Mouse (Mus musculus) neutrophil, adult 83 days (primary cell): ENCODE results near the gene Apol9b. TPM values are rescaled to one million over a fixed set of nuclear protein-coding genes. Genes with fewer than 3 reads are reported as not detected.

Experiments used
- total RNA-seq, 2 experiments: library from RNA; stranded (reverse); gene quantifications; one replicate each; pipeline ENCODE4 v1.2.4; 2023

The Apol9b gene
- not detected for total RNA-seq

GRCm38 (mm10) chr15:77728739-77729138 is at the start of gene Apol9b:
Gene Apol9b, plus strand, starts transcription at chr15:77729039.

GRCm38 (mm10) chr15:77698656-77699055 is 30.2 kb upstream of the Apol9b start, which contains the start of gene Apol7e:
Gene Apol7e, plus strand, starts transcription at chr15:77698857.

GRCm38 (mm10) chr15:77756848-77757247 is 28.0 kb downstream of the Apol9b start, which contains the start of gene Apol8:
Gene Apol8, minus strand, starts transcription at chr15:77757003.

Other genes with a start within 250 kb of the Apol9b start
- not detected for gene Apol11a, start 220.8 kb upstream of the Apol9b start, total RNA-seq
- not detected for gene Apol7c, start 195.7 kb upstream of the Apol9b start, total RNA-seq
- not detected for gene 1700025B11Rik, start 167.1 kb upstream of the Apol9b start, total RNA-seq
- not detected for gene Apol10b, start 132.9 kb upstream of the Apol9b start, total RNA-seq
- gene Gm36245, start 129.8 kb upstream of the Apol9b start, total RNA-seq: not detected
- under 1 TPM; 0.38 to 0.46 TPM for gene Apol11b, start 85.8 kb upstream of the Apol9b start, total RNA-seq
- gene Apol7e, start 30.2 kb upstream of the Apol9b start, total RNA-seq: not detected
- gene Apol8, start 28.0 kb downstream of the Apol9b start, total RNA-seq: 1 to 10 TPM; 5.5 to 8.4 TPM
- gene Myh9, start 113.1 kb downstream of the Apol9b start, total RNA-seq: 1,000 to 10,000 TPM; 1,406 to 1,473 TPM
- gene Txn2, start 200.0 kb downstream of the Apol9b start, total RNA-seq: 10 to 100 TPM; 73.5 to 75.1 TPM
- gene Foxred2, start 227.7 kb downstream of the Apol9b start, total RNA-seq: 10 to 100 TPM; 24.4 to 25.4 TPM
- gene Eif3d, start 241.8 kb downstream of the Apol9b start, total RNA-seq: 10 to 100 TPM; 77.3 to 96.3 TPM